8 mouse cellular contexts compared by ENCODE assay signal in the genomic region with DNA sequence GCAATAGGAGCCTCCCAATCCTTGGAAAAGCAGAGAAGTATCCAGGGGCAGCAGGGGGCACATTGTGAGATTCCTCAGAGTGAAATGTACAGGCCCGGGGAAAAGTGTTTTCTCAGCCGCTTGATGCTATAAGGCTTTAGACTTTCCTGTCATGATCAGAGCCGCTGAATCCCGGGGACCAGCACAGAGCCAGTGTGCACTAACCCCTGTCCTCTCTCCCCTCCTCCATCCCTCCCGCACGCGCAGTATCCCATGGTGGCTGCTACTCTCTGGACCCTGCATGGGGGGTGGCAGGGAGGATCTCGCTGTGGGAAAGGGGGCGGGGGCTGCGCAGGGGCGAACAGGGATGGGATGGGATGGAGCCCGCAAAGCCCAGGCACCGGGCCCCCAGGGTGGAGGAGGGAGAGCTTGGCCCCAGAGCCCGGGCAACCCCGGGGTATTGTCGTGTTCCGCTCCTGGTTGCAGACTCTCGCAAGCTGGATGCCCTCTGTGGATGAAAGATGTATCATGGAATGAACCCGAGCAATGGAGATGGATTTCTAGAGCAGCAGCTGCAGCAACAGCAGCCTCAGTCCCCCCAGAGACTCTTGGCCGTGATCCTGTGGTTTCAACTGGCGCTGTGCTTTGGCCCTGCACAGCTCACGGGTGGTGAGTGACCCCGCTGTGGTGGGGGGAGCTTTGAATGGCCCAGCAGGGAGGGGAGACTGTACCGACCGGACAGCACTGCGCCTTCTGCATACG. TPM values are rescaled to one million over a fixed set of nuclear protein-coding genes. Genes with fewer than 3 reads are reported as not detected.
DNase-seq lines count a peak whose midpoint lies in the region; ATAC-seq and TF ChIP-seq lines count a peak whose summit lies in the region.

No protein-coding gene starts in this region.

- H3K4me2 ChIP-seq in liver, embryonic 16.5 days (ENCODE audit: low read depth, low read length) = peak overlapping the region; percentile 64
- H3K4me2 ChIP-seq in stomach, embryonic 15.5 days = peak overlapping the region; percentile 89

- H3K9ac ChIP-seq in liver, embryonic 16.5 days (ENCODE audit: low read depth, low read length) = no peak overlapping the region
- H3K9ac ChIP-seq in stomach, embryonic 15.5 days = peak overlapping the region; percentile 50; the same call in 1 of the 2 replicates

- no peaks in the 10 kb centered on the region for H3K36me3 ChIP-seq in liver, embryonic 16.5 days (ENCODE audit: control insufficient read depth, insufficient read depth)
- H3K36me3 ChIP-seq in stomach, embryonic 15.5 days = no peaks in the 10 kb centered on the region

- WGBS in liver, embryonic 16.5 days (ENCODE audit: insufficient replicate concordance) = 5% methylated on average over 27 of the region's 27 CpGs
- 3% methylated on average over 27 of the region's 27 CpGs for WGBS in stomach, embryonic 15.5 days

- ATAC-seq in inflammation-experienced regulatory T-cells, adult 6 months = peak; percentile 13
- no peak; the same call in 1 of the 2 replicates for ATAC-seq in liver, embryonic 16.5 days (ENCODE audit: low read depth)
- peak; percentile 59; the same call in 1 of the 2 replicates for ATAC-seq in stomach, embryonic 15.5 days (ENCODE audit: insufficient read depth, low FRiP score, low read depth)

- peak; percentile 88 for DNase-seq in heart, adult 11 months
- no peak for DNase-seq in heart, adult 8-10 months (ENCODE audit: low spot score)
- DNase-seq in ZHBTc4 (ENCODE audit: low read depth, low spot score) = peak; percentile 40
- no peak for DNase-seq in testis, postnatal 14 days (ENCODE audit: low spot score)

- H3K4me1 ChIP-seq in embryonic fibroblast, embryonic 13.5 days (ENCODE audit: control insufficient read depth, insufficient read depth, low read length) = peaks cover 6% of the 10 kb centered on the region; the same call in 1 of the 2 replicates
- H3K4me1 ChIP-seq in liver, embryonic 16.5 days (ENCODE audit: control insufficient read depth, low read depth, low read length) = peaks cover 2% of the 10 kb centered on the region; the same call in 1 of the 2 replicates
- H3K4me1 ChIP-seq in stomach, embryonic 15.5 days = peaks cover 8% of the 10 kb centered on the region

- no peak for TF ChIP-seq POLR2A in embryonic fibroblast, embryonic 13.5 days (IDR thresholded peaks at IDR 0.05; ENCODE audit: low read depth, low read length)

- peaks cover 22% of the 10 kb centered on the region for H3K27me3 ChIP-seq in liver, embryonic 16.5 days (ENCODE audit: control insufficient read depth, insufficient read depth, low read depth, low read length)
- H3K27me3 ChIP-seq in stomach, embryonic 15.5 days (replicated peaks) = peaks cover 4% of the 10 kb centered on the region; the same call in 1 of the 2 replicates

- peak overlapping the region; percentile 49 for H3K4me3 ChIP-seq in embryonic fibroblast, embryonic 13.5 days (ENCODE audit: insufficient read depth, low read length)
- peak overlapping the region; percentile 57 for H3K4me3 ChIP-seq in liver, embryonic 16.5 days (ENCODE audit: low read depth, low read length)
- H3K4me3 ChIP-seq in stomach, embryonic 15.5 days (replicated peaks) = peak overlapping the region; percentile 63

- H3K9me3 ChIP-seq in liver, embryonic 16.5 days (replicated peaks; ENCODE audit: control insufficient read depth, low read length) = no peaks in the 10 kb centered on the region
- H3K9me3 ChIP-seq in stomach, embryonic 15.5 days = no peaks in the 10 kb centered on the region

- TF ChIP-seq CTCF in embryonic fibroblast, embryonic 13.5 days (IDR thresholded peaks at IDR 0.05; ENCODE audit: borderline replicate concordance, insufficient read depth, low read length) = no peak

- H3K27ac ChIP-seq in embryonic fibroblast, embryonic 13.5 days (ENCODE audit: insufficient read depth, low read length) = no peak overlapping the region
- no peak overlapping the region for H3K27ac ChIP-seq in liver, embryonic 16.5 days (ENCODE audit: low read length)
- H3K27ac ChIP-seq in stomach, embryonic 15.5 days = no peak overlapping the region

RNA-seq across cellular contexts. Expression of gene Susd4, which starts 1.1 kb away (rescaled TPM):
- total RNA-seq in heart, adult 8-10 months (2022) = under 1 TPM; 0.12 to 0.57 (median 0.28) TPM
- polyA plus RNA-seq in embryonic fibroblast, embryonic 13.5 days (2011; ENCODE audit: insufficient read length, low read depth, missing spikeins) = 0.32 and 0.93 TPM in 2 replicates
- 1 to 10 TPM in 2 of 3 experiments, not detected in 1; 3.9 to 5.5 TPM for polyA plus RNA-seq in inflammation-experienced regulatory T-cells, adult 6 months (2017; shearing (Covaris generic))
- polyA plus RNA-seq in liver, embryonic 16.5 days (2015; fragmentation: Nextera tagmentation; extraction: Ambion mirVana) = 0.70 and 0.73 TPM in 2 replicates
- polyA plus RNA-seq in stomach, embryonic 15.5 days (2015; fragmentation: Nextera tagmentation; extraction: Ambion mirVana) = 13.7 and 17.8 TPM in 2 replicates

RNA-seq across cellular contexts. Expression of gene Ccdc185, which starts 15.7 kb away (rescaled TPM):
- not detected for total RNA-seq in heart, adult 8-10 months (2022)
- not detected in 2 replicates for polyA plus RNA-seq in embryonic fibroblast, embryonic 13.5 days (2011; ENCODE audit: insufficient read length, low read depth, missing spikeins)
- not detected for polyA plus RNA-seq in inflammation-experienced regulatory T-cells, adult 6 months (2017; shearing (Covaris generic))
- not detected in 2 replicates for polyA plus RNA-seq in liver, embryonic 16.5 days (2015; fragmentation: Nextera tagmentation; extraction: Ambion mirVana)
- not detected in 2 replicates for polyA plus RNA-seq in stomach, embryonic 15.5 days (2015; fragmentation: Nextera tagmentation; extraction: Ambion mirVana)

Comparison
In these comparisons a context has a peak if more than half of its experiments do, and no peak if none do; other contexts are left out.
1. DNase-seq: peak in heart, adult 11 months (single experiment) and ZHBTc4 (single experiment); none in heart, adult 8-10 months (single experiment) and testis, postnatal 14 days (single experiment).
2. Peak in every context shown above with its lines, with median percentiles within 50 percentile points of each other: H3K4me3 ChIP-seq.